Mouse (Mus musculus) intestine, postnatal 0 days (tissue): ENCODE measurements around the gene Calhm3. TPM values are rescaled to one million over a fixed set of nuclear protein-coding genes. Genes with fewer than 3 reads are reported as not detected.

Experiments
- ATAC-seq: fragments of 200-750 bp; cut with Nextera tagmentation; 2 replicates; pipeline ENCODE4 v1.8.0; 2017; ENCODE audit warnings: mild to moderate bottlenecking, moderate TSS enrichment, moderate library complexity
- H3K27ac ChIP-seq: fragments of 300-500 bp; sonication (generic); 2 replicates; pipeline ENCODE4 v1.5.1; 2014; ENCODE audit warnings: mild to moderate bottlenecking, low read depth, low read length, moderate library complexity
- H3K27me3 ChIP-seq: fragments of 300-500 bp; sonication (generic); replicated peaks from 2 replicates; pipeline ENCODE4 v1.6.1; 2014; ENCODE audit warnings: low read length, mixed read lengths; ENCODE audit not compliant: control insufficient read depth, insufficient read depth
- H3K36me3 ChIP-seq: fragments of 300-500 bp; sonication (generic); 2 replicates; pipeline ENCODE4 v1.6.1; 2014; ENCODE audit warnings: mild to moderate bottlenecking, moderate library complexity; ENCODE audit not compliant: control insufficient read depth, insufficient read depth
- H3K4me1 ChIP-seq: fragments of 300-500 bp; sonication (generic); replicated peaks from 2 replicates; pipeline ENCODE4 v1.6.1; 2014; ENCODE audit warnings: antibody characterized with exemption, low read length, mixed read lengths; ENCODE audit not compliant: control insufficient read depth, insufficient read depth
- H3K4me2 ChIP-seq: fragments of 300-500 bp; sonication (generic); replicated peaks from 2 replicates; pipeline ENCODE4 v1.6.1; 2014; ENCODE audit warnings: low read depth, mild to moderate bottlenecking, moderate library complexity
- H3K4me3 ChIP-seq: fragments of 300-500 bp; sonication (generic); 2 replicates; pipeline ENCODE4 v1.5.1; 2014; ENCODE audit warnings: low read depth, low read length
- H3K9ac ChIP-seq: fragments of 300-500 bp; sonication (generic); 2 replicates; pipeline ENCODE4 v1.6.1; 2014; ENCODE audit warnings: mild to moderate bottlenecking, low read depth, low read length
- H3K9me3 ChIP-seq: fragments of 300-500 bp; sonication (generic); 2 replicates; pipeline ENCODE4 v1.6.1; 2016; ENCODE audit warnings: mixed run types; ENCODE audit not compliant: control insufficient read depth
- CTCF ChIP-seq: sonication (generic); IDR thresholded peaks from 2 replicates; pipeline ENCODE4 v1.5.1; 2016; ENCODE audit warnings: low read depth, mild to moderate bottlenecking, control low read depth, antibody characterized with exemption, moderate library complexity
- WGBS: fragments of 180-500 bp; shearing (Covaris S2); extraction: QIAGEN DNeasy Blood & Tissue Kit; methylation state at CpG from one replicate; pipeline ENCODE4 v1.1.7; 2014; 5-methylcytosine and 5-hydroxymethylcytosine counted together
- polyA plus RNA-seq: library from polyadenylated mRNA; unstranded; fragments of >200 nt; fragmentation: Nextera tagmentation; extraction: Ambion mirVana; gene quantifications from 2 replicates; pipeline ENCODE4 v1.2.1, GENCODE M21; 2015

Gene Calhm3
- polyA plus RNA-seq, 1 experiment from 2014 or later = 0.95 TPM

DNA sequence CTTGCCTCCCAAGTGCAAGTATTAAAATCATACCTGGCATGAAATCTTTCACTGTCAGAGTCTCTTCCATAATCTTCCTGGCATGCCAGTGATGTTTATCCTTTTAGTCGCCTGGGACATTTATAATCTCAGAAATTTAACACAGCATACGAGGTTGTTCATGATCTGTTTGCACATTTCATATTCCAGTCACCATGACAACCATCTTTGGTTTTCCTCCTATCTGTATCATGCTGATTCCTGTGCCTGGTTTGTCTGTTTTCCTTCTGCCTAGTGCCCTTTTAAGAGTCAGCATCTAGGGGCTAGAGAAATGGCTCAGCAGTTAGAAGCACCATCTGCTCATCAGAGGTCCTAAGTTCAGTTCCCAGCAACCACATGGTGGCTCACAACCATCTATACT lies 38.9 kb downstream of the Calhm3 start:
- Histone ChIP-seq H3K4me3 (no peak overlapping the region), H3K4me2 (no peak overlapping the region), H3K36me3 (peaks cover 52% of the 10 kb centered on the region), H3K4me1 (no peaks in the 10 kb centered on the region), H3K27me3 (no peaks in the 10 kb centered on the region), H3K9me3 (no peaks in the 10 kb centered on the region), H3K9ac (no peak overlapping the region), H3K27ac (no peak overlapping the region)
- TF ChIP-seq CTCF = no peak
- WGBS = 54% methylated on average over 2 of the region's 2 CpGs
- ATAC-seq = no peak

DNA sequence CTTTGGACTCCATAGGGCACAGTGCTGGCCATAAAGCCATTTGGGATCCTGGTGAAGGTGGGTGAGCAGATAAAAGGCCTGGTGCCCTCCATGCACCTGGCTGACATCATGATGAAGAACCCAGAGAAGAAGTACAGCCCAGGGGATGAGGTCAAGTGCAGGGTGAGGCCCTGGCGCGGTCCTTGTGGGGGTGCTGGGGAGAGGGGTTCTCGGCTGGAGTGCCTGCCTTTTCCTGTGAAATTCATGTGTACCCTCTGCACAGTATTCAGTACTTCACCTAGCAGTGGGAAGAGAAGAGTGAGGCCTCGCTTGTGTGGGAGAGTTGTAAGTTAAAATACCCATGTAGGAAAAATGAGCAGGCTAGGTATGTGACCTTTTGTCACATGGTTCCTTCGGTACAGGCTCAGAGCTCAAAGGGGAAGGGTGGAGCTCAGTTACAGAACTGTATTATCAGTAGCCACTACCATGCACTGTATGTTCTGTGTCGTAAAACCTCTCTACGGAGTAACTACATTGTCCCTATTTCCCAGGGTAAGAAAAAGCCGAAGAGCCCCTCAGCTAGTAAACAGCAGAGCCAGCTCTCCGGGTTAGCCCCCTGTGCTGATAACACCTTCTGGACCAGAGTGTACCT lies 52.8 kb downstream of the Calhm3 start:
- TF ChIP-seq CTCF = no peak
- no peak overlapping the region for H3K9ac ChIP-seq
- H3K4me2 ChIP-seq = no peak overlapping the region
- 0 out of 2 replicates have a peak, but pooled peaks cover 4% of the 10 kb centered on the region for H3K4me1 ChIP-seq
- H3K27ac ChIP-seq = peak overlapping the region; percentile 75
- WGBS = 45% methylated on average over 9 of the region's 9 CpGs
- no peaks in the 10 kb centered on the region for H3K27me3 ChIP-seq
- no peak overlapping the region for H3K4me3 ChIP-seq
- peaks cover 87% of the 10 kb centered on the region for H3K36me3 ChIP-seq
- no peaks in the 10 kb centered on the region for H3K9me3 ChIP-seq
- ATAC-seq = peak; percentile 82

Other genes with a start within 250 kb of the Calhm3 start
- gene Ina, start 143.1 kb downstream of the Calhm3 start, polyA plus RNA-seq = 4.1 and 4.7 TPM in 2 replicates
- gene Nt5c2, start 142.6 kb downstream of the Calhm3 start, polyA plus RNA-seq = 22.0 and 23.0 TPM in 2 replicates
- gene Pcgf6, start 106.9 kb downstream of the Calhm3 start, polyA plus RNA-seq = 9.4 and 14.4 TPM in 2 replicates
- 3.9 TPM in 2 replicates for gene Taf5, start 90.0 kb downstream of the Calhm3 start, polyA plus RNA-seq
- 2,827 and 3,144 TPM in 2 replicates for gene Usmg5, start 67.1 kb downstream of the Calhm3 start, polyA plus RNA-seq
- 4.3 and 5.2 TPM in 2 replicates for gene Pdcd11, start 67.0 kb downstream of the Calhm3 start, polyA plus RNA-seq
- 2.6 and 3.0 TPM in 2 replicates for gene Calhm2, start 19.5 kb downstream of the Calhm3 start, polyA plus RNA-seq
- not detected in 2 replicates for gene Calhm1, start 13.5 kb downstream of the Calhm3 start, polyA plus RNA-seq
- gene Neurl1a, start 21.1 kb upstream of the Calhm3 start, polyA plus RNA-seq = 2.4 and 2.6 TPM in 2 replicates